Mouse (Mus musculus): ENCODE data around the gene Ccdc149.

Ccdc149 gene

DNA sequence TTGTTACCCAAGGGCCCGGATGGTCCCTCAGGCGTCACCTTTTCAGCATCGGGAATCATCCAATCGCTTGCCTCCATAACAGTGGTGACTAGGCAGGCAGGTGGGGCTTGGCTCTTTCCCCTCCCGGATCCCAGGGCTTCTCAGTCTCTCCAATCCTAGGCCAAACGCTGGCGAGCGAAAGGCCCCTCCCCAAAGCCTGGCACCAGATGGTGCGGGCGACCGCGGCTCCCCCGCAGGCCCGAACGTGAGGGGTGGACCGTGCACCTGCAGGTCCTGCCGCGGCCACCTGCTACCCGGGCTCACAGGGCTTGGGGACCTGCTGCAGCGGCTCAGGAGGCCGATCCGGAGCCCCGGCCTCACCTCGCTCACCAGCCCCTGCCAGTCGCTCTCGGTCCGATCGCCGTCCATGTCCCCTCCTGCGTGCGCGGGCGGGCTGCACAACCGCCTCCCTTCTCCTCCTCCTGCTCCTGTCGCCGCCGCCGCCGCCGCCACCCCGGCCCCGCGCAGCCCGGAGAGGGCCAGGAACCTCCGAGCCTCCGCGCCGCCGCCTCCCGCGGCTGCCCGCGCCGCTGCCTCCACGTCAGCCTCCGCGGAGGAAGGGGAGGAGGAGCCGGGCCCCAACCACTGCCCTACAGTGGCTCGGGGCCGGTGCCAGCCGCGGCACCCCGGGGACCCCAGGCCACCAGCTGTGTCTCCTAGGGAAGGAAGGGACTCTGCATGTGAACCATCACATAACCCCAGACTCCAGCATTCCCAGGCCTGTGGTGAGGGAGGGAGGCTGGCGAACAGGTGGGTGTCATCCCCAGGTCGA lies at the start of gene Ccdc149:
Gene Ccdc149, minus strand, starts transcription at position 531 of the 811 bp plus-strand sequence.
- in situ Hi-C loops (cut with MboI, MseI): no loop called here

GRCm38 (mm10) chr5:52519921-52520320 lies 48.6 kb upstream of the Ccdc149 start:
- in situ Hi-C loops (cut with MboI, MseI): loop anchor here (5.0 to 10.0 kb wide), 2 partner anchors 115 to 297 kb away; no protein-coding TSS in a partner anchor

DNA sequence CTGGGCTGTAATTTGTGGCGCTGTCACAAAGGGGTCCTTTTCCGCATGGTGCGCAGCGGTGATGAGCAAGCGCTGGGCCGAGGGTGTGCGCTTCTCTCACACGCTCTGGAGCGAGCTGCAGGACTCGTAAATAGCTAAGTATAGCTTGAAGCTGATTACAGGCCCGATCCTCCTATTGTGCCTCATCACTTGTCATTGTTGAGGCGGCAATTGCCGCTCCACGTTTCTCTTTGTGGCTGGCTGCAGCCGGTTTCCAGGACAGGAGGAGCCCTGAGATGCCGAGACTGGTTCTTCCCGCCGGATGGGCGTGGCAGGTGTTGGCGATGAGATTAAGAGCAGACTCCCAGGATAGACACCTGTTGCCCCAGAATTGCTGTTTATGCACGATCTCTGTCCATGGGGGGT lies 44.8 kb upstream of the Ccdc149 start:
- in situ Hi-C loops (cut with MboI, MseI): loop anchor here (5.0 to 10.0 kb wide), 2 partner anchors 119 to 301 kb away; no protein-coding TSS in a partner anchor

GRCm38 (mm10) chr5:52515246-52516021 lies 44.1 kb upstream of the Ccdc149 start:
- in situ Hi-C loops (cut with MboI, MseI): loop anchor here (5.0 to 10.0 kb wide), 2 partner anchors 119 to 302 kb away; no protein-coding TSS in a partner anchor

DNA sequence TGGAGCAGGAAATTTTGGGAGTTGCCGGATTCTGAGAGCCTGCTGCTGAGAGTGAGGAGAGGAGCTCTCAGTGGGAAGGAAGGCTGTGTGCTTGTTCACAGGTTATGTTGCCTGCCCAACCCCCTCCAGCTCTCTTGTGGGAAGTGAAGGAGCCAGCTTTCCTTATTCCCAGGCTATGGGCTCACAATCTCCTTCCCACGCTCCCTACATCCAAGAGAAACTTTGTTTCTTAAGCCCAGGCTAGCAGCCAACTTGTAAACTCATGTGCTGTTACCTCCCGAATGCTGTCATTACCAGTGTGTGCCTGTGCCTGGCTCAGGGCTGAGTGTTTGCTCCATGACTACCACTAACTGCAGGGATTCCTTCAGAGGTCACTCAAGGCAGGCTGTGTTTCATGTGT lies 39.8 kb upstream of the Ccdc149 start:
- in situ Hi-C loops (cut with MboI, MseI): loop anchor here (10.0 kb wide), 1 partner anchor 124 kb away; no protein-coding TSS in a partner anchor

DNA sequence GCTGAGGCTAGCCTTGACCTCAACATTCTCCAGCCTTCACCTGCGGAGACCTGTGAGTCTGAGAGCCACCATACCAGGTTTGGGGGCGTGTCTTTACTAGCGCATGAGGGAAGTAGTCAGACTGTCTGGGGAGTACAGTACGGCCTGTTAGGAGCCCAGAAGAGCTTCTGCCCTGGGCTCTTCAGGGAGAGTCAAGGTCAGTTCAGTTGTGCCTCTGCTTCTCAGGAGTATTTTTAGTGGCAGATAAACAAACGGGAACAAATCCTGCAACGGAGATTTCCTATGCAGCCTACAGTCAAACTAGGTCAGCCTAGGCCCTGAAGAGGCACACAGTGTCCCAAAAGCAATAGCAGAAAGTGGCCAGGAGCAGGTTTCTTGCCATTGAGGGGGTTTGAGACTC lies 38.1 kb upstream of the Ccdc149 start:
- in situ Hi-C loops (cut with MboI, MseI): no loop called here

GRCm38 (mm10) chr5:52504666-52505065 lies 33.3 kb upstream of the Ccdc149 start:
- in situ Hi-C loops (cut with MboI, MseI): no loop called here

- in situ Hi-C loops (cut with MboI, MseI): no loop called here
Observed at GRCm38 (mm10) chr5:52504148-52504547, 32.8 kb upstream of the Ccdc149 start.

DNA sequence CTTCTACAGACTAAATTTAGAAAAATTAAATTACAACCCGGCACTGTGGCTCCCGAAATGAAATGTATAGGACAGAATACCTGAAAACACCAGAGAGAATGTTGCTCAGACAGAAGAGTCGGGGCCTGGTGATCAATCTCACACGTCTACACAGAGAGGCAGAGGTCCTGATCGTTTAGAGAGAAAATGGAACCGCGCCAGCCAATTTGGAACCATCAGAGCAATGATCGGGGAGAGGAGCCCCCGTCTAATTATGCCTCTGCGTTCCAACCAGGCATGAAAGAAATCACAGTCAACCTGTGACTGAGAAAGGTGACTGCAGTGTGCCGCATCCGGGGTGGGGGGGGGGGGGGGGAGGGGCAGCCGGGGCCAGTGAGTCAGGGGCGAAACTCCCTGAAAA lies 24.4 kb upstream of the Ccdc149 start:
- in situ Hi-C loops (cut with MboI, MseI): no loop called here

- in situ Hi-C loops (cut with MboI, MseI): no loop called here
Observed at GRCm38 (mm10) chr5:52491496-52491895, 20.2 kb upstream of the Ccdc149 start.

DNA sequence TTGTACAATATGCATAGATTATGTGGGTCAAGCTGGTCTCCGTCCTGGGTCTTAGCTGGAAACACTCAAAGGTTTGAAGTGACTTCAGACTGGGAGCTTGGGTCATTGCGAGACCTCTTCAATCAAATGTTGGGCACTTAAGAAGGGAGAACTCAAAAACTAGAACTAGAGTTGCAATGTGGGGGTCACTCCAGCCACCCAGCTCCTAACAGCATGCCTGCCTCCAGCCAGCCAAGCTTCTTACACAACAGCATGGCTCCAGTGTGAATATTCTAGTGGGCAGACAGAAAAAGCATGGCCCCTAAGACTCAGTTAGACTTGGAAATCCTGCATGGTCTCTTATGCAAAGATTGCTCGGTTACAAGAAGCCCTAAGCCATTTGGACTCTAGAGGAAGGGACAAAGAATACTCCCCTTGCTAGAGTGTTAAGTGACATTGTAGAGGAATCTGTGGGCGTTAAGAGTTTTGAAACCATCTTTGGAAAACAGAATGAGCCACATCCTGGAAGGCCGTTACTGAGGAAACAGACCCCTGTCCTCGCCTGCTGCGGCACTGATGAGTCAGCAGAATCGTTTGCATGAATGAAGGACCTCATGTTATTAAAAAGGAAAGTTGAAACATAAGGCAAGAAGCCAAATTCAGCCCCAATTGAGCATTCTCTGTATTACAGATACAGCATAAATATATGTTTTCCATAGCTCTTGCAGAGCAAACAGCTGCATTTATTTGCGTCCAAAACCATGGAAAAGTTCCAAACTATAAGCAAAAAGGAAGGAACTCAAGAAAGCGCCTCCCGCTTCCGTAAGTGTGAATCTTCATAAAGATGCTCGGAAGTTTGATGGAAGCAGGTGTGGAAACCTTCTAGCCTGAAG lies 16.5 kb upstream of the Ccdc149 start:
- in situ Hi-C loops (cut with MboI, MseI): no loop called here

- in situ Hi-C loops (cut with MboI, MseI): no loop called here
Observed at GRCm38 (mm10) chr5:52476826-52477225, 5.5 kb upstream of the Ccdc149 start.

DNA sequence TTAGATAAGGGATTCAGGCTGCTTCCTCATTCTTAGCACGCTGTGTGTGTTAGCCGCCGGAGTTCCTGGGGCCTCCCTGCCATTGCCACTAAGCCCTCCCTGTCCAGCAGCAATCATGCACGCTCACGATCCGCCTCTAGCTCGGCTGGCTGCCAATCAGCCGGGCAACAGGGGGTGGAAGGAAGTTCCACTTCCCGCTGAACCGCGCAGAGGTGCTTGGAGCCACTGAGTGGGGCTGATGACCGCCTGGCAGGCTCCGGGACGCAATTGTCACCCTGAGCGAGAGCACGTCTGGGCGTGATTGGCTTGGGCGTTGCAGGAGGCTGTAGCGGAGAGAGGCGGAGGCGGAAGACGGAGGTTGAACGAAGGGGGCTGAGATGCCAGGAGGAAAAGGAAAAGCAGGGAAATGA lies 5.0 kb upstream of the Ccdc149 start:
- in situ Hi-C loops (cut with MboI, MseI): no loop called here

DNA sequence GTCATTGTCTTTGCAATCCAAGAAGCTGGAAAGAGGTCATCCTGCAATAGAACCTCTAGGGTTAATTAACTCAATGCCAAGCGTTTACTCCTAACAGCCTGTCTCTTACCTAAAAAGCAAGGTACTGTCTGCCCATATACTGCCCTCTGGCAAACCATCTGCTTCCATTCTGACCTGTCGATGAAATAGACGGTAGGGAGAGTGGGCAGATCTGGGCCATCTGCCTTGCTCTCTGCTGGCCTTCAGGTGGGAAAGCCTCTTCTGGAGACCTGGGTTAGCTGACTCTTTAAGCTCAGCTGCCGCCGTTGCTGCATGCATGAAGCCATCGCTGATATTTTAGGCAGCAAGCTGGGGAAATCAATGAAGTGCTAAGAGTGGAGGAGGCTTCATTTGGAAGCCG lies 2.7 kb upstream of the Ccdc149 start:
- in situ Hi-C loops (cut with MboI, MseI): no loop called here

GRCm38 (mm10) chr5:52470551-52470950 lies 770 bp downstream of the Ccdc149 start:
- in situ Hi-C loops (cut with MboI, MseI): no loop called here

DNA sequence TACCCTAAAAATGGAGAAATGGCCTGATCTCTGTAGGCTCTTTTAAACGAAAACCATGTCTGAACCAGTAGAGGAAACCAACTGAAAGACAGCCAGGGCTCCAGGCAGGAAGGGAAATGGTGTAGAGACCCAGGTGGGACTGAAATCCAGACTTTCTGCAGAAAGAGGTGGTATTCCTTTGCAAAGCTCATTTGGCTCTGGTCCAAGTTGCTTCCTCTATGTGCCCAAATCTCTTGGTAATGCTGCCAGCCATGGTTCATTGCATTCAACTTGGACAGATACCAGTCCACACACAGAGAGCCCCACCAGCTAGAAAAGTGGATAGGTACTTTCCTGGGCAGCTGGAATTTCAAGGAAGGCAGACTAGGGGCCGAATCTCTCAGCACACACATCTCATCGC lies 3.5 kb downstream of the Ccdc149 start:
- in situ Hi-C loops (cut with MboI, MseI): no loop called here

DNA sequence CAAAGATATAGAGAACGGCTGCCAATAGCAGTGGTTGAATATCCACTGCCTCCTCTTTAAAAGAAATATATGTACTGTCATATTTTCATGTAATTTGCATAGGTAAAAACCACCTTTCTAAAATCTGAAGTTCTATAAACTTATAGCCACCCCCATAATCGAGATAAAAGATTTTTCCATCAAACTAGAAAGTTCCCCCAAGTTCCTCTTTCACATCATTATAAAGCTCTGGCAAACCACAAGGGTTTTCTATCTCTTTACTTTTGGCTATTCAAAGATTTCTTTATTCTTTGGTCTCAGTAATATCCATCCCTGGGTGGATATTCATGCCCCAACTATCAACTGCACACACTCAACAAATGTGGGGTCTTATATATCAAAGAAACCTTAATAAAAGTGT lies 8.9 kb downstream of the Ccdc149 start:
- in situ Hi-C loops (cut with MboI, MseI): no loop called here

- in situ Hi-C loops (cut with MboI, MseI): no loop called here
Observed at GRCm38 (mm10) chr5:52461434-52462124, 9.7 kb downstream of the Ccdc149 start.

DNA sequence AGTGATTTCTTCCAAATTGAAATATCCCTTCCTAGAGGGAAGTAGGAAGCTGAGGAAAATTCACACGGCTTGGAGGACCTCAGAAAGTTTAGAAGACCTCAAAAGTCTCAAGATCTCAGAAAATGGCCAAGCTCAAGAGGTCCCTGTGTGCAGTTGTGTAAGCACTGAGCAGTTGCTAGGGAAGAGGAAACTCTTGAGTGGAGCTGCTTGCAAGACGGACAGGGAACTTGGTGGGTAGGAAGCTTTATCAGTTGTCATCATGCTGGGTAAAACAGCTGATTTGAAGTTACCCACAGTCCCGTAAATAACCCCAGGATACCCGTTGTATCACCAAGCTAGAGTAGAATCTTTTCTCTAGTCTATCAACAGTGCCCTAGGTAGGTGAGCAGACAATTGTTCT lies 12.0 kb downstream of the Ccdc149 start:
- in situ Hi-C loops (cut with MboI, MseI): no loop called here

DNA sequence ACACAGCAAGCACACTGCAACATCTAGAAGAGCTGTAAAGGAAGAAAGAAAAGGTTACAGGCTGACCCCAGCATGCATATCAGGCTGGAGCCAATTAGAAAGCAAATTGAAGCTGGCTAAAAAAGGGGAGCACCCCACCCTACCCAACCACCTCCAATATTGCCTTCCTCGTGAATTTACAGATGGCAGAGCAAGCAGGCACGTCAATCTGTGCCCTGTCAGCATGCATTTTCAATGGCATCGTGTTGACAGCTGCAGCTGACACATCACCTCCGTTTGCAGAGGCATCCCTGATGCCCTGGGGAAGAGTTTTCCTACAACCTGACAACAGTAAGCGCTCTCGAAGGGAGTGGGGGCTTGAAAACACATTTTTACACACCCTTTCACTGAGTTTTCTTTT lies 14.2 kb downstream of the Ccdc149 start:
- in situ Hi-C loops (cut with MboI, MseI): no loop called here

GRCm38 (mm10) chr5:52450821-52451220 lies 20.5 kb downstream of the Ccdc149 start:
- in situ Hi-C loops (cut with MboI, MseI): no loop called here
